Mouse (Mus musculus) liver, embryonic 14.5 days (tissue): ENCODE measurements around the gene Slc17a9.

ENCODE experiments used
- CTCF ChIP-seq: IDR thresholded peaks from 2 replicates; pipeline ENCODE4 v1.5.1; 2016; ENCODE audit warnings: antibody characterized with exemption, low read depth, control low read depth
- EP300 ChIP-seq: IDR thresholded peaks from 2 replicates; pipeline ENCODE4 v1.6.1; 2016; ENCODE audit warnings: antibody characterized with exemption, low read depth

GRCm38 (mm10) chr2:180731036-180731435 lies 6.0 kb downstream of the Slc17a9 start:
- no peak for TF ChIP-seq EP300
- TF ChIP-seq CTCF = no peak
